In the genomic region with DNA sequence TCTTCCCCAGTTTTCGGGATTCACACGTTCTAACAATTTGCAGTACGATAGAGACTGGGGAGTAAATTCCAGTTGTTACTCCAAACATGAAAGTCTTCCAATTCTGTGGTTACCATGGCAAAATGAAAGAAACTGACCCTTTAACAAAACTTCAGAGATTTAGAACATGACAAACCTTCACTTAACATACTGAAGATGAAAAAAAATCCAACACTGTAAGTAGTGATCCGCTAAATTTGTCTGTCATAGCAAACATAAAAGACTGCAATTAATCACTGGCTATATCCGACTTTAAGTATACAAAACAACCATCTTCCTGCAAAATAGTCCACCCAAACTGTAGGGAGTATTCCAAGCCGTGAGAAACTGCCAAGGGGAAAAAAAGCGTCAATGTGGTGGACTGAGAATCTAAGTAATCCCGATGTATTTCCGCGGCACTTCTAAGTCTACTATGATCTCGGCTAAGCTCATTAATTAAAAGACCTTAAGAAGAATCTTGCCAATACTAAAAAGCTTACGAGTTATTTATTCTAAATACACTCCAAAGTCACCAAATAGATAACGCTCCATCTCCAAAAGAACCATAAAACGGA, we compare ENCODE assay signal across 8 mouse cellular contexts. TPM values are rescaled to one million over a fixed set of nuclear protein-coding genes. Genes with fewer than 3 reads are reported as not detected.
DNase-seq lines count a peak whose midpoint lies in the region; ATAC-seq and TF ChIP-seq lines count a peak whose summit lies in the region.

No protein-coding gene starts in this region.

- peak; percentile 19 for DNase-seq in MN1 (ENCODE audit: low spot score)
- DNase-seq in thymus, postnatal 0 days (ENCODE audit: low spot score): no peak
- no peak for DNase-seq in T-cell, adult 2 months (ENCODE audit: low spot score)
- DNase-seq in gastrocnemius, postnatal 10 days: no peak
- DNase-seq in thymus, postnatal 25 days: no peak

- WGBS in heart, embryonic 12.5 days: 22% methylated on average over 14 of the region's 14 CpGs
- WGBS in liver, embryonic 15.5 days (ENCODE audit: insufficient replicate concordance): 18% methylated on average over 14 of the region's 14 CpGs

- TF ChIP-seq CTCF in ES-Bruce4 (IDR thresholded peaks at IDR 0.05; ENCODE audit: low read depth, low read length): no peak

- H3K36me3 ChIP-seq in ES-Bruce4 (ENCODE audit: control insufficient read depth, insufficient read depth, low read length, poor library complexity, severe bottlenecking): no peaks in the 10 kb centered on the region
- H3K36me3 ChIP-seq in heart, embryonic 12.5 days: no peaks in the 10 kb centered on the region
- no peaks in the 10 kb centered on the region for H3K36me3 ChIP-seq in liver, embryonic 15.5 days (replicated peaks)

- peaks cover 6% of the 10 kb centered on the region for H3K27me3 ChIP-seq in ES-Bruce4 (ENCODE audit: control insufficient read depth, insufficient read depth, low read length, poor library complexity, severe bottlenecking)
- H3K27me3 ChIP-seq in heart, embryonic 12.5 days (replicated peaks): no peaks in the 10 kb centered on the region
- H3K27me3 ChIP-seq in liver, embryonic 15.5 days: peaks cover 53% of the 10 kb centered on the region

- H3K4me1 ChIP-seq in ES-Bruce4 (ENCODE audit: control insufficient read depth, insufficient read depth, low read length): no peaks in the 10 kb centered on the region
- no peaks in the 10 kb centered on the region for H3K4me1 ChIP-seq in heart, embryonic 12.5 days (replicated peaks)
- peaks cover 6% of the 10 kb centered on the region; the same call in 1 of the 2 replicates for H3K4me1 ChIP-seq in liver, embryonic 15.5 days (replicated peaks)

- no peak for ATAC-seq in heart, embryonic 12.5 days (ENCODE audit: insufficient number of reproducible peaks, low FRiP score)
- no peak for ATAC-seq in liver, embryonic 15.5 days (ENCODE audit: insufficient read depth)

- no peak overlapping the region for H3K4me3 ChIP-seq in ES-Bruce4 (ENCODE audit: low read depth, low read length)
- H3K4me3 ChIP-seq in heart, embryonic 12.5 days: peak overlapping the region; percentile 90
- H3K4me3 ChIP-seq in liver, embryonic 15.5 days (replicated peaks): no peak overlapping the region

- H3K4me2 ChIP-seq in heart, embryonic 12.5 days: peak overlapping the region; percentile 75
- H3K4me2 ChIP-seq in liver, embryonic 15.5 days: peak overlapping the region; percentile 75

- no peak for TF ChIP-seq EP300 in ES-Bruce4 (IDR thresholded peaks at IDR 0.05; ENCODE audit: insufficient read depth, low read depth, low read length)

- no peak for TF ChIP-seq POLR2A in ES-Bruce4 (IDR thresholded peaks at IDR 0.05; ENCODE audit: insufficient read depth, low read length)

- H3K9ac ChIP-seq in ES-Bruce4 (ENCODE audit: low read depth, poor library complexity, severe bottlenecking): peak overlapping the region; percentile 81; the same call in 1 of the 2 replicates
- H3K9ac ChIP-seq in heart, embryonic 12.5 days: no peak overlapping the region
- no peak overlapping the region for H3K9ac ChIP-seq in liver, embryonic 15.5 days

- no peak overlapping the region for H3K27ac ChIP-seq in ES-Bruce4 (ENCODE audit: insufficient read depth, low read length)
- H3K27ac ChIP-seq in heart, embryonic 12.5 days (ENCODE audit: poor library complexity, severe bottlenecking): no peak overlapping the region
- no peak overlapping the region for H3K27ac ChIP-seq in liver, embryonic 15.5 days (replicated peaks)

- no peaks in the 10 kb centered on the region for H3K9me3 ChIP-seq in ES-Bruce4 (replicated peaks; ENCODE audit: control insufficient read depth, insufficient read depth, low read length, poor library complexity, severe bottlenecking)
- no peaks in the 10 kb centered on the region for H3K9me3 ChIP-seq in heart, embryonic 12.5 days (replicated peaks)
- H3K9me3 ChIP-seq in liver, embryonic 15.5 days (replicated peaks): no peaks in the 10 kb centered on the region

RNA-seq across cellular contexts. Expression of gene Nova1, which starts 1.4 kb away (rescaled TPM):
- 3.3 and 4.4 TPM in 2 replicates for polyA plus RNA-seq in ES-Bruce4 (2011; ENCODE audit: insufficient read depth, insufficient read length, low read depth, missing spikeins)
- 1.6 and 2.1 TPM in 2 replicates for polyA plus RNA-seq in heart, embryonic 12.5 days (2016; fragmentation: Nextera tagmentation; extraction: Ambion mirVana)
- 0.03 TPM in 2 replicates for polyA plus RNA-seq in liver, embryonic 15.5 days (2015; fragmentation: Nextera tagmentation; extraction: Ambion mirVana)
- 0.13 and 0.20 TPM in 2 replicates for polyA plus RNA-seq in thymus, postnatal 0 days (2015; fragmentation: Nextera tagmentation; extraction: Ambion mirVana)
- 10 to 100 TPM in 1 of 2 experiments, 1 to 10 TPM in 1; 9.2 to 11.5 TPM for total RNA-seq in gastrocnemius, postnatal 10 days (2021)
